Mouse (Mus musculus) embryonic facial prominence, embryonic 12.5 days (tissue): ENCODE measurements around the gene Erc2. TPM values are rescaled to one million over a fixed set of nuclear protein-coding genes. Genes with fewer than 3 reads are reported as not detected.

Experiments
- ATAC-seq: fragments of 200-750 bp; cut with Nextera tagmentation; 2 replicates; pipeline ENCODE4 v1.8.0; 2017; ENCODE audit not compliant: insufficient number of reproducible peaks, insufficient read depth, low FRiP score, low TSS enrichment
- H3K27ac ChIP-seq: fragments of 300-500 bp; sonication (generic); 2 replicates; pipeline ENCODE4 v1.5.1; 2016; ENCODE audit warnings: mild to moderate bottlenecking
- H3K27me3 ChIP-seq: fragments of 300-500 bp; sonication (generic); 2 replicates; pipeline ENCODE4 v1.6.1; 2016; ENCODE audit warnings: mild to moderate bottlenecking, moderate library complexity
- H3K36me3 ChIP-seq: fragments of 300-500 bp; sonication (generic); 2 replicates; pipeline ENCODE4 v1.6.1; 2016; ENCODE audit warnings: mild to moderate bottlenecking
- H3K4me1 ChIP-seq: fragments of 300-500 bp; sonication (generic); 2 replicates; pipeline ENCODE4 v1.6.1; 2016
- H3K4me2 ChIP-seq: fragments of 300-500 bp; sonication (generic); replicated peaks from 2 replicates; pipeline ENCODE4 v1.6.1; 2016; ENCODE audit warnings: mild to moderate bottlenecking, moderate library complexity
- H3K4me3 ChIP-seq: fragments of 300-500 bp; sonication (generic); 2 replicates; pipeline ENCODE4 v1.5.1; 2016; ENCODE audit warnings: mild to moderate bottlenecking
- H3K9ac ChIP-seq: fragments of 300-500 bp; sonication (generic); 2 replicates; pipeline ENCODE4 v1.6.1; 2016; ENCODE audit warnings: mild to moderate bottlenecking, moderate library complexity
- H3K9me3 ChIP-seq: fragments of 300-500 bp; sonication (generic); 2 replicates; pipeline ENCODE4 v1.6.1; 2016; ENCODE audit warnings: mild to moderate bottlenecking, moderate library complexity
- WGBS: fragments of 180-500 bp; shearing (Covaris S2); methylation state at CpG from one replicate; pipeline ENCODE4 v1.1.7; 2016; 5-methylcytosine and 5-hydroxymethylcytosine counted together
- polyA plus RNA-seq: library from polyadenylated mRNA; unstranded; fragments of >200 nt; fragmentation: Nextera tagmentation; extraction: Ambion mirVana; gene quantifications from 2 replicates; pipeline ENCODE4 v1.2.1, GENCODE M21; 2016

The Erc2 gene
- polyA plus RNA-seq, 1 experiment from 2014 or later, result 12.0 TPM

DNA sequence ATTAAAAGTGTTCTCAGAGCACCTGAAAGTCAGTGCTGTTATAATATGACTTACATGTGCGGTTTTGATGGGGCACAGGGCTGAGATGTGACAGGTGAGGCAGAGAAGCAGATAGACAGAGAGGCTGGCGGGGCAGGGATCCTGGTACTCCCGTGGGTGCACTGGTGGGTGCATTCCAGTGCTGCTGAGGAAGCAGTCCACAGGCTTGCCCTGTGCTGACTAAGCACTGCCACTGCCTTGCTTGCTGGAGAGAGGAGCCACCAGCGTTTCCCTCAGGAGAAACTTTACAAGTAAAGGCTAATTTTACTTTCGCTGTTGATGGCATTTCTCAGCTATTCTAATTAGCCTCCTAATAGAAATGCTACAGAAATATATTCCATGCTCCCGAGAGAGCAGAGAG lies 45.9 kb downstream of the Erc2 start:
- ATAC-seq, result no peak
- no peak overlapping the region for H3K27ac ChIP-seq
- 73% methylated on average over 6 of the region's 6 CpGs for WGBS

DNA sequence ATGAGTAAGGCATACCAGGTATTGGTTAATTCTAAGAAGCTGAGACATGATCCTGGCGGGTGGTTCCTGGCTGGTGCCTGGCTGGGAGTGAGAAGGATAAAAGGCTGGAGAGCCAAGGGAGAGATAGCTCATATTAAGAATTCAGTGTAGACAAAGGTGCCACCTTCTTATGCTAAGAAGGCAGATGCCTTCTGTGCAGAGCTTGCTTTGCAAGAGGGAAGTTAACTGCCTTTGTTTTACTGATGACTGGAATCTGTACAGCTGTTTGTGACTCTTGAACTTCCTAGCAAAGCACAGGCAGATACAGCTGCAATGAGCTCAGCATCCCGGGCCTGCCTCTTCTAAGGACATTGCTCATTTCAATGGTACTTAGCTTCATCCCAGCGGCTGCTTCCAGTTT lies 47.7 kb downstream of the Erc2 start:
- H3K4me3 ChIP-seq, result no peak overlapping the region
- no peak overlapping the region for H3K27ac ChIP-seq
- no peaks in the 10 kb centered on the region for H3K4me1 ChIP-seq
- H3K36me3 ChIP-seq, result no peaks in the 10 kb centered on the region
- H3K4me2 ChIP-seq, result no peak overlapping the region
- no peaks in the 10 kb centered on the region for H3K9me3 ChIP-seq
- H3K27me3 ChIP-seq, result no peaks in the 10 kb centered on the region
- WGBS, result 82% methylated on average over 3 of the region's 3 CpGs
- H3K9ac ChIP-seq, result no peak overlapping the region
- ATAC-seq, result no peak

More for the DNA sequence above, 45.9 kb downstream of the Erc2 start:
- Histone ChIP-seq H3K4me1 (no peaks in the 10 kb centered on the region), H3K4me3 (no peak overlapping the region), H3K9me3 (no peaks in the 10 kb centered on the region), H3K9ac (no peak overlapping the region), H3K36me3 (no peaks in the 10 kb centered on the region), H3K27me3 (no peaks in the 10 kb centered on the region), H3K4me2 (no peak overlapping the region)

GRCm38 (mm10) chr14:27672761-27673160 lies 50.5 kb downstream of the Erc2 start:
- Histone ChIP-seq H3K4me1 (no peaks in the 10 kb centered on the region), H3K4me3 (no peak overlapping the region), H3K9ac (no peak overlapping the region), H3K27ac (no peak overlapping the region), H3K36me3 (no peaks in the 10 kb centered on the region), H3K4me2 (no peak overlapping the region), H3K27me3 (no peaks in the 10 kb centered on the region), H3K9me3 (no peaks in the 10 kb centered on the region)
- WGBS, result 94% methylated on average over 7 of the region's 7 CpGs
- no peak for ATAC-seq

DNA sequence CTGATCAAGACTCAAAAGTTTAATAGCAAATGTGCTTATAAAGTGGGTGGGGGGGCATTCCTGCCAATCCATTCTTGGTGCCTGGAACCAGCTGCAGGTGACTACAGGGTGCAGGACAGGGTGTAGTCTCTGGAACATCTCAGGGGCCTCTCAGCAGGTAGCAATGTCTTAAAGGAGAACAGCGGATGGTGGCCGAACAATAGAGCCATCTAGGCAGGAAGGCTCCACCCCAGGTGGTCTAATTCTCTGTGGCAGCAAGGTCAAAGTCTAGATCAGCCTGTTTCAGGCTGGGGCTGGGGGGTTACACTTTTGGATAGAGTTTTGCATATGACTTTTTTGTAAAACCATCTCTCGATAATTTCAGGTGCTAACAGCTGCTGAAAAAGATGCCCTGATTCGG lies 51.9 kb downstream of the Erc2 start:
- Histone ChIP-seq H3K9ac (no peak overlapping the region), H3K4me1 (no peaks in the 10 kb centered on the region), H3K4me3 (no peak overlapping the region), H3K27ac (no peak overlapping the region), H3K9me3 (no peaks in the 10 kb centered on the region), H3K4me2 (no peak overlapping the region), H3K27me3 (no peaks in the 10 kb centered on the region), H3K36me3 (no peaks in the 10 kb centered on the region)
- no peak for ATAC-seq
- 73% methylated on average over 4 of the region's 4 CpGs for WGBS

DNA sequence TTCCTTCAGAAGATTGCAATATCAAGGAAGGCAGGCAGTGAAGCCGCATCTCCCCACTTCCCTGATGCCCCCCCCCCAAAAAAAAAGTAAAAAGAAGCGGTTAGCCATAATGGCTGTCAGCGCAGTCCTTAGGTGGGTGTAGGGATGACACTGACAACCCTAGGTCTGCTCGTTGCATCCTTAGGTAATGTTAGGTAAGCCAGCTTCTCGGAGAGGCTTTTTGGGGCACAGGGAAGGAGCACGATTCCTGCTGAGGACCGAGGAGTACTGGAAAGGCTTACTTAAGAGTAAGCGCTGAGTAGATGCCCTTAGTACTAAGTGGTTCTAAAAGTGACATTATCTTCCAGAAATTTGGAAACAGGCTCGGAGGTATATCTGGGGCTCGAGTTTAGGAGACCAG lies 52.3 kb downstream of the Erc2 start:
- no peaks in the 10 kb centered on the region for H3K36me3 ChIP-seq
- H3K4me3 ChIP-seq, result no peak overlapping the region
- no peak overlapping the region for H3K9ac ChIP-seq
- no peak for ATAC-seq
- H3K9me3 ChIP-seq, result no peaks in the 10 kb centered on the region
- H3K27me3 ChIP-seq, result no peaks in the 10 kb centered on the region
- H3K4me1 ChIP-seq, result no peaks in the 10 kb centered on the region
- H3K4me2 ChIP-seq, result no peak overlapping the region
- 83% methylated on average over 10 of the region's 10 CpGs for WGBS
- no peak overlapping the region for H3K27ac ChIP-seq

- no peak overlapping the region for H3K4me3 ChIP-seq
- 81% methylated on average over 6 of the region's 6 CpGs for WGBS
- H3K9me3 ChIP-seq, result no peaks in the 10 kb centered on the region
- no peaks in the 10 kb centered on the region for H3K4me1 ChIP-seq
- H3K4me2 ChIP-seq, result no peak overlapping the region
- no peak overlapping the region for H3K9ac ChIP-seq
- H3K27ac ChIP-seq, result no peak overlapping the region
- H3K27me3 ChIP-seq, result no peaks in the 10 kb centered on the region
- ATAC-seq, result no peak
- no peaks in the 10 kb centered on the region for H3K36me3 ChIP-seq
These were observed 52.8 kb downstream of the Erc2 start for GRCm38 (mm10) chr14:27675071-27675470.

DNA sequence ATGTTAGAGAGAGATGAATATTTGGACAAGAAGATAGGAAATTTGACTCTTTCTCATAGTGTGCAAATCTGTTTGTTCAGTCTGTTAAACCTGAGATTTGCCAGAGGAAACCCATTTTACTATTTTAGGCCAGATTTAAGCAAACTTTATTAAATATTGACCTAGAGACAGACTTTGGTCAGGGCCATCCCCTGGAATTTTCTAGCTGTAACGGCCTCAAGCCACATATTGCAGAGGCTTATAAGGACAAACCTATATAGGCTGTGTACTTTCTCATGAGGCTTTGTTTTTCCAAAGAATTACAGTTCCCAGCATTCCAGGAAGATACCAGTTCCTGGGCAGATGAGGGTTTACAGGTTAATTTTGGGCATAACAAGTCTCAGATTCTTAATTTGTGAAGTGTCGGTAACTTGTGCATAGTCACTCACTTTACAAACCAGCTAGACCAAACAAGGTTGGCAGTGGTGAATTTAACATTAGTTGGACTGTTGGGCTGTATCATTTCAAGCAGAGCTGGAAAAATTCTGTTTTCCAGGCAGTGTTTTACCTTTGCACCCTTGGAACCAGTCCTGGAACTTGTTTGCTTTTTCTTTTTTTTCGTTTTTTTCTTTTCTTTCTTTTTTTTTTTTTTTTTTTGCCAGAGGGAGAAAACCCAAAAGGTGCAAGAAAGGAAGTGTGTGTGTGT lies 60.3 kb downstream of the Erc2 start:
- H3K9ac ChIP-seq, result no peak overlapping the region
- H3K27me3 ChIP-seq, result no peaks in the 10 kb centered on the region
- no peaks in the 10 kb centered on the region for H3K4me1 ChIP-seq
- no peak overlapping the region for H3K4me2 ChIP-seq
- H3K27ac ChIP-seq, result no peak overlapping the region
- H3K36me3 ChIP-seq, result no peaks in the 10 kb centered on the region
- no peaks in the 10 kb centered on the region for H3K9me3 ChIP-seq
- WGBS, result 77% methylated on average over 3 of the region's 3 CpGs
- ATAC-seq, result no peak
- H3K4me3 ChIP-seq, result no peak overlapping the region

GRCm38 (mm10) chr14:27695781-27696180 lies 73.6 kb downstream of the Erc2 start:
- no peak overlapping the region for H3K9ac ChIP-seq
- WGBS, result 89% methylated on average over 7 of the region's 7 CpGs
- H3K4me2 ChIP-seq, result no peak overlapping the region
- no peaks in the 10 kb centered on the region for H3K4me1 ChIP-seq
- no peak for ATAC-seq
- H3K9me3 ChIP-seq, result no peaks in the 10 kb centered on the region
- H3K36me3 ChIP-seq, result no peaks in the 10 kb centered on the region
- H3K4me3 ChIP-seq, result no peak overlapping the region
- H3K27me3 ChIP-seq, result no peaks in the 10 kb centered on the region
- H3K27ac ChIP-seq, result no peak overlapping the region

DNA sequence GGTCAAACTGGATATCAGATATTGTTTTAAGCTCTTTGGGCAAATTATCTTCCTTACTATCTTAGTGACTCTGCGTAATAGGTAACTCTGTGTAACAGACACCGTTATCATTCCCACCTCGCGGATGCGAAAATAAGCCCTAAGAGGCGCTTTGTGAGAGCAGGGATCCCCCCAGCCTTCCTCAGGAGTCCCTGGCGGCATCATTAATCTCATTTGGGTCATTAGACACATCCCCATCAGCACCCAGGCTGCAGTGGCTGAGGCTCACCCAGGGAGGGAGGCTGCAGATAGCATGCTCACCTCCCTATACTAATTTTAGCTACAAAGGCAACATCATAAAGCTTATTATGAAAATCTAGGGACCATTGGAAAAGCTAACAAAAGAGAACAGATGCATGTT lies 95.1 kb downstream of the Erc2 start:
- Histone ChIP-seq H3K4me3 (no peak overlapping the region), H3K4me2 (no peak overlapping the region), H3K36me3 (no peaks in the 10 kb centered on the region), H3K27ac (no peak overlapping the region), H3K4me1 (no peaks in the 10 kb centered on the region), H3K9me3 (no peaks in the 10 kb centered on the region), H3K9ac (no peak overlapping the region), H3K27me3 (no peaks in the 10 kb centered on the region)
- WGBS, result 77% methylated on average over 7 of the region's 7 CpGs
- ATAC-seq, result no peak

DNA sequence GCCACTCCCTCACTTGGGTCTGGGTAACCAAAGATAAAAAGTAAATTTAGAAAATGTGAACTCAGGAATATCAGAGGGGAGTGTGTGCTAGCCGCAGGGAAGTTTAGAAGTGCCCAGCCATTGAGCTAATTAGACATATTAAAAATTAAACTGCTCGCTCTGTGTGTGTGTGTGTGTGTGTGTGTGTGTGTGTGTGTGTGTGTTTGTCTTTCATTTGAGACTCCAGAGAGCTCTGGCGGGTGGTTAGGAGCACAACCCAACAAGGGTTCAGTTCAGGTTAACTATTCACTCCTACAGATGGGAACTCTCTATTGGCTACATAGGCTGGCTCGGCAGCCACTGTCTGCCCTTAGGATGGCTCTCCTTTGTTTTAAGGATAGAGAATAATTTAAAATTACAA lies 97.4 kb downstream of the Erc2 start:
- no peak for ATAC-seq
- 79% methylated on average over 4 of the region's 4 CpGs for WGBS
- Histone ChIP-seq H3K4me2 (no peak overlapping the region), H3K27ac (no peak overlapping the region), H3K4me3 (no peak overlapping the region), H3K9ac (no peak overlapping the region), H3K9me3 (no peaks in the 10 kb centered on the region), H3K36me3 (no peaks in the 10 kb centered on the region), H3K27me3 (no peaks in the 10 kb centered on the region), H3K4me1 (no peaks in the 10 kb centered on the region)

GRCm38 (mm10) chr14:27720944-27721343 lies 98.7 kb downstream of the Erc2 start:
- no peaks in the 10 kb centered on the region for H3K9me3 ChIP-seq
- no peaks in the 10 kb centered on the region for H3K27me3 ChIP-seq
- no peak overlapping the region for H3K4me2 ChIP-seq
- H3K27ac ChIP-seq, result no peak overlapping the region
- no peak for ATAC-seq
- no peaks in the 10 kb centered on the region for H3K36me3 ChIP-seq
- H3K4me1 ChIP-seq, result no peaks in the 10 kb centered on the region
- no peak overlapping the region for H3K9ac ChIP-seq
- WGBS, result 91% methylated on average over 3 of the region's 3 CpGs
- H3K4me3 ChIP-seq, result no peak overlapping the region

GRCm38 (mm10) chr14:27721759-27722158 lies 99.5 kb downstream of the Erc2 start:
- H3K27ac ChIP-seq, result no peak overlapping the region
- no peak overlapping the region for H3K4me3 ChIP-seq
- no peak for ATAC-seq
- no peak overlapping the region for H3K4me2 ChIP-seq
- no peaks in the 10 kb centered on the region for H3K4me1 ChIP-seq
- H3K36me3 ChIP-seq, result no peaks in the 10 kb centered on the region
- H3K9me3 ChIP-seq, result no peaks in the 10 kb centered on the region
- H3K9ac ChIP-seq, result no peak overlapping the region
- WGBS, result 82% methylated on average over 3 of the region's 3 CpGs
- no peaks in the 10 kb centered on the region for H3K27me3 ChIP-seq

DNA sequence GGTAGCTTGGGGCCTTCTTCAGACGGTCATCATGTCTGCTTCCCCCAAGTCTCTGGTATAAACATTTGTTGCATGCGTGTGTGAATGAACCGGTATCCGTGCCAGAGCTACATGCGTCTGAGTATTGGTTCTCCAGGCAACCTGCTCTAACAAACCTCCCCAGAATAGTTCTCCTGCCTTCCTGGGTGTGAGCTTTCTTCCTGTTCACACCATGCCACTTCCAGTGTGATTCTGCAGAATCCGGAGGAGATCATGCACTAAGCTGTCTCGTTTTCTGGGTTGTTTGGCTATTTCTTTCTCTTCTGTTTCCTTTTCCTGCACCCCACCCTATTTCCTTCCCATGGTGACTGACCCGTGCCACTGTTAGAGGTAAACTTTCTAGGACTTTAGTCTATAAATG lies 105.3 kb downstream of the Erc2 start:
- Histone ChIP-seq H3K27me3 (no peaks in the 10 kb centered on the region), H3K4me2 (no peak overlapping the region), H3K9ac (no peak overlapping the region), H3K36me3 (no peaks in the 10 kb centered on the region), H3K4me3 (no peak overlapping the region), H3K9me3 (no peaks in the 10 kb centered on the region), H3K27ac (no peak overlapping the region), H3K4me1 (no peaks in the 10 kb centered on the region)
- ATAC-seq, result no peak
- WGBS, result 80% methylated on average over 8 of the region's 8 CpGs
